Mouse (Mus musculus) midbrain, embryonic 13.5 days (tissue): Measurements from ENCODE around the gene Sucla2. TPM values are rescaled to one million over a fixed set of nuclear protein-coding genes. Genes with fewer than 3 reads are reported as not detected.
"Not testable (repeated sequence)": the region's sequence is repeated elsewhere in the genome, so short reads cannot be mapped to it uniquely, and the experiment has no call there.

Source experiments
- ATAC-seq: fragments of 200-750 bp; cut with Nextera tagmentation; 2 replicates; pipeline ENCODE4 v1.8.0; 2017; ENCODE audit warnings: mild to moderate bottlenecking, moderate TSS enrichment, moderate library complexity
- H3K27ac ChIP-seq: fragments of 300-500 bp; sonication (generic); 2 replicates; pipeline ENCODE4 v1.5.1; 2015; ENCODE audit warnings: inconsistent platforms, mild to moderate bottlenecking, moderate library complexity
- H3K27me3 ChIP-seq: fragments of 300-500 bp; sonication (generic); 2 replicates; pipeline ENCODE4 v1.6.1; 2015; ENCODE audit warnings: mild to moderate bottlenecking, inconsistent platforms
- H3K36me3 ChIP-seq: fragments of 300-500 bp; sonication (generic); 2 replicates; pipeline ENCODE4 v1.6.1; 2015; ENCODE audit warnings: mild to moderate bottlenecking, inconsistent platforms
- H3K4me1 ChIP-seq: fragments of 300-500 bp; sonication (generic); replicated peaks from 2 replicates; pipeline ENCODE4 v1.6.1; 2015; ENCODE audit warnings: inconsistent platforms
- H3K4me2 ChIP-seq: fragments of 300-500 bp; sonication (generic); replicated peaks from 2 replicates; pipeline ENCODE4 v1.6.1; 2015; ENCODE audit warnings: moderate library complexity, mild to moderate bottlenecking, inconsistent platforms
- H3K4me3 ChIP-seq: fragments of 300-500 bp; sonication (generic); replicated peaks from 2 replicates; pipeline ENCODE4 v1.5.1; 2015; ENCODE audit warnings: mild to moderate bottlenecking, inconsistent platforms
- H3K9ac ChIP-seq: fragments of 300-500 bp; sonication (generic); replicated peaks from 2 replicates; pipeline ENCODE4 v1.6.1; 2015; ENCODE audit warnings: mild to moderate bottlenecking, inconsistent platforms
- H3K9me3 ChIP-seq: fragments of 300-500 bp; sonication (generic); 2 replicates; pipeline ENCODE4 v1.6.1; 2016; ENCODE audit warnings: mild to moderate bottlenecking, inconsistent platforms
- WGBS: fragments of 180-500 bp; shearing (Covaris S2); methylation state at CpG from one replicate; pipeline ENCODE4 v1.1.7; 2015; 5-methylcytosine and 5-hydroxymethylcytosine counted together
- polyA plus RNA-seq: library from polyadenylated mRNA; unstranded; fragments of >200 nt; fragmentation: Nextera tagmentation; extraction: Ambion mirVana; gene quantifications from 2 replicates; pipeline ENCODE4 v1.2.1, GENCODE M21; 2015

Sucla2 gene
- polyA plus RNA-seq, 1 experiment from 2014 or later = 108 TPM

- not testable (repeated sequence) for ATAC-seq, H3K36me3 ChIP-seq, H3K9ac ChIP-seq, H3K4me3 ChIP-seq, H3K9me3 ChIP-seq, H3K4me1 ChIP-seq, H3K27ac ChIP-seq, H3K27me3 ChIP-seq, H3K4me2 ChIP-seq
- 83% methylated on average over 3 of the region's 3 CpGs for WGBS
Measured at GRCm38 (mm10) chr14:73528661-73529060, 3.5 kb downstream of the Sucla2 start.

- ATAC-seq = no peak
- no peaks in the 10 kb centered on the region for H3K9me3 ChIP-seq
- WGBS = 74% methylated on average over 6 of the region's 6 CpGs
Measured at GRCm38 (mm10) chr14:73533755-73534465, 8.8 kb downstream of the Sucla2 start.

GRCm38 (mm10) chr14:73535641-73536040 is 10.5 kb downstream of the Sucla2 start:
- Histone ChIP-seq H3K9ac (no peak overlapping the region), H3K27me3 (0 out of 2 replicates have a peak, but pooled peaks cover 2% of the 10 kb centered on the region), H3K4me3 (no peak overlapping the region), H3K27ac (no peak overlapping the region), H3K9me3 (no peaks in the 10 kb centered on the region), H3K4me1 (no peaks in the 10 kb centered on the region), H3K36me3 (no peaks in the 10 kb centered on the region), H3K4me2 (no peak overlapping the region)
- no peak for ATAC-seq
- WGBS = 88% methylated on average over 2 of the region's 2 CpGs

More at GRCm38 (mm10) chr14:73533755-73534465, 8.8 kb downstream of the Sucla2 start:
- no peak overlapping the region for H3K27ac ChIP-seq
- no peak overlapping the region for H3K4me3 ChIP-seq
- H3K27me3 ChIP-seq = 0 out of 2 replicates have a peak, but pooled peaks cover 2% of the 10 kb centered on the region
- H3K36me3 ChIP-seq = no peaks in the 10 kb centered on the region
- no peaks in the 10 kb centered on the region for H3K4me1 ChIP-seq
- H3K9ac ChIP-seq = no peak overlapping the region
- no peak overlapping the region for H3K4me2 ChIP-seq

- no peaks in the 10 kb centered on the region for H3K4me1 ChIP-seq
- H3K4me3 ChIP-seq = no peak overlapping the region
- no peak overlapping the region for H3K27ac ChIP-seq
- ATAC-seq = no peak
- H3K36me3 ChIP-seq = no peaks in the 10 kb centered on the region
- no peak overlapping the region for H3K9ac ChIP-seq
- no peaks in the 10 kb centered on the region for H3K27me3 ChIP-seq
- WGBS = 48% methylated on average over 6 of the region's 6 CpGs
- H3K4me2 ChIP-seq = no peak overlapping the region
- H3K9me3 ChIP-seq = no peaks in the 10 kb centered on the region
Measured at GRCm38 (mm10) chr14:73543781-73544180, 18.7 kb downstream of the Sucla2 start.

- no peaks in the 10 kb centered on the region for H3K36me3 ChIP-seq
- H3K9me3 ChIP-seq = no peaks in the 10 kb centered on the region
- H3K9ac ChIP-seq = no peak overlapping the region
- no peak overlapping the region for H3K4me2 ChIP-seq
- no peak overlapping the region for H3K4me3 ChIP-seq
- ATAC-seq = no peak
- no peaks in the 10 kb centered on the region for H3K27me3 ChIP-seq
- 0 out of 2 replicates have a peak, but pooled peaks cover under 1% of the 10 kb centered on the region for H3K4me1 ChIP-seq
- 84% methylated on average over 4 of the region's 4 CpGs for WGBS
- no peak overlapping the region for H3K27ac ChIP-seq
Measured at GRCm38 (mm10) chr14:73547034-73547433, 21.9 kb downstream of the Sucla2 start.

- Histone ChIP-seq H3K27ac (no peak within 1 kb of the TSS), H3K36me3 (no peaks in the 10 kb centered on the region), H3K4me3 (no peak within 1 kb of the TSS), H3K4me2 (no peak within 1 kb of the TSS), H3K9me3 (no peaks in the 10 kb centered on the region), H3K4me1 (0 out of 2 replicates have a peak, but pooled peaks cover 5% of the 10 kb centered on the region), H3K9ac (no peak within 1 kb of the TSS), H3K27me3 (no peaks in the 10 kb centered on the region)
- no peak for ATAC-seq
- 93% methylated on average over 3 of the region's 3 CpGs for WGBS
Measured at GRCm38 (mm10) chr14:73548051-73548450, 22.9 kb downstream of the Sucla2 start, which contains the start of gene Nudt15. Gene Nudt15, minus strand, starts transcription at chr14:73548242.

- Histone ChIP-seq H3K9me3 (no peaks in the 10 kb centered on the region), H3K9ac (no peak overlapping the region), H3K27me3 (no peaks in the 10 kb centered on the region), H3K36me3 (no peaks in the 10 kb centered on the region), H3K4me1 (peaks cover 22% of the 10 kb centered on the region), H3K4me3 (no peak overlapping the region), H3K27ac (no peak overlapping the region), H3K4me2 (no peak overlapping the region)
- no peak for ATAC-seq
- 51% methylated on average over 3 of the region's 3 CpGs for WGBS
Measured at GRCm38 (mm10) chr14:73550291-73550690, 25.2 kb downstream of the Sucla2 start.

- Histone ChIP-seq H3K27me3 (no peaks in the 10 kb centered on the region), H3K9ac (no peak overlapping the region), H3K4me2 (no peak overlapping the region), H3K9me3 (no peaks in the 10 kb centered on the region), H3K27ac (no peak overlapping the region), H3K4me3 (no peak overlapping the region), H3K4me1 (peaks cover 22% of the 10 kb centered on the region), H3K36me3 (no peaks in the 10 kb centered on the region)
- WGBS = 38% methylated on average over 8 of the region's 8 CpGs
- ATAC-seq = no peak
Measured at GRCm38 (mm10) chr14:73550732-73551131, 25.6 kb downstream of the Sucla2 start.

GRCm38 (mm10) chr14:73551164-73551563 is 26.0 kb downstream of the Sucla2 start:
- 80% methylated on average over 6 of the region's 6 CpGs for WGBS

GRCm38 (mm10) chr14:73552341-73553121 is 27.4 kb downstream of the Sucla2 start:
- Histone ChIP-seq H3K9me3 (no peaks in the 10 kb centered on the region), H3K4me1 (peaks cover 22% of the 10 kb centered on the region), H3K36me3 (peaks cover 8% of the 10 kb centered on the region; the same call in 1 of the 2 replicates), H3K4me3 (peak overlapping the region; percentile 96), H3K27ac (peak overlapping the region; percentile 84), H3K27me3 (no peaks in the 10 kb centered on the region), H3K4me2 (peak overlapping the region; percentile 62), H3K9ac (peak overlapping the region; percentile 96)
- WGBS = 5% methylated on average over 47 of the region's 61 CpGs
- ATAC-seq = peak; percentile 97

More at GRCm38 (mm10) chr14:73551164-73551563, 26.0 kb downstream of the Sucla2 start:
- peaks cover 3% of the 10 kb centered on the region; the same call in 1 of the 2 replicates for H3K36me3 ChIP-seq
- H3K9ac ChIP-seq = no peak overlapping the region
- no peaks in the 10 kb centered on the region for H3K27me3 ChIP-seq
- H3K4me2 ChIP-seq = no peak overlapping the region
- no peaks in the 10 kb centered on the region for H3K9me3 ChIP-seq
- no peak overlapping the region for H3K27ac ChIP-seq
- no peak overlapping the region for H3K4me3 ChIP-seq
- no peak for ATAC-seq
- H3K4me1 ChIP-seq = peaks cover 22% of the 10 kb centered on the region

- H3K9ac ChIP-seq = peak overlapping the region; percentile 96
- H3K4me3 ChIP-seq = peak overlapping the region; percentile 96
- peaks cover 8% of the 10 kb centered on the region; the same call in 1 of the 2 replicates for H3K36me3 ChIP-seq
- H3K9me3 ChIP-seq = no peaks in the 10 kb centered on the region
- H3K4me2 ChIP-seq = peak overlapping the region; percentile 62
- no peak; the same call in 1 of the 2 replicates for ATAC-seq
- peak overlapping the region; percentile 84 for H3K27ac ChIP-seq
- H3K27me3 ChIP-seq = no peaks in the 10 kb centered on the region
- H3K4me1 ChIP-seq = peaks cover 22% of the 10 kb centered on the region
- 1% methylated on average over 10 of the region's 10 CpGs for WGBS
Measured at GRCm38 (mm10) chr14:73553122-73553696, 28.1 kb downstream of the Sucla2 start.

GRCm38 (mm10) chr14:73569831-73570230 is 44.7 kb downstream of the Sucla2 start:
- not testable (repeated sequence) for H3K27ac ChIP-seq, ATAC-seq, H3K4me1 ChIP-seq, H3K9ac ChIP-seq, H3K4me3 ChIP-seq, H3K4me2 ChIP-seq, H3K27me3 ChIP-seq, H3K9me3 ChIP-seq
- peaks cover 31% of the 10 kb centered on the region for H3K36me3 ChIP-seq
- 93% methylated on average over 4 of the region's 4 CpGs for WGBS
